Mouse (Mus musculus) adrenal gland, postnatal 10 days (tissue): ENCODE data around the gene Ephb3. TPM values are rescaled to one million over a fixed set of nuclear protein-coding genes. Genes with fewer than 3 reads are reported as not detected.
A peak's percentile ranks its signal among the peaks of the same experiment; 100 is the strongest.
"Not testable (repeated sequence)": the region's sequence is repeated elsewhere in the genome, so short reads cannot be mapped to it uniquely, and the experiment has no call there.

ENCODE experiments used
- DNase-seq: peaks from one replicate; pipeline ENCODE4 v3.0.0; 2021; ENCODE audit warnings: mixed read lengths
- long read RNA-seq, 2 experiments: library from polyadenylated mRNA; stranded (forward); transcript quantifications; one replicate each; pipeline ENCODE4 v2.0.0; 2021
- total RNA-seq, 2 experiments: library from RNA; stranded (reverse); gene quantifications; 2 replicates each; pipeline ENCODE4 v1.2.3; 2021

The Ephb3 gene
- 1 to 10 TPM; 3.9 to 4.6 TPM for total RNA-seq
- long read RNA-seq, experiment 1, full-length matches to known transcripts = 1 of 4 reads
- long read RNA-seq, experiment 1, partial matches to known transcripts = 2 of 4 reads
- long read RNA-seq, experiment 1, other reads (novel, unspliced or antisense) = 1 of 4 reads
- long read RNA-seq, experiment 2, full-length matches to known transcripts = 1 of 3 reads
- long read RNA-seq, experiment 2, partial matches to known transcripts = 1 of 3 reads
- long read RNA-seq, experiment 2, other reads (novel, unspliced or antisense) = 1 of 3 reads

DNA sequence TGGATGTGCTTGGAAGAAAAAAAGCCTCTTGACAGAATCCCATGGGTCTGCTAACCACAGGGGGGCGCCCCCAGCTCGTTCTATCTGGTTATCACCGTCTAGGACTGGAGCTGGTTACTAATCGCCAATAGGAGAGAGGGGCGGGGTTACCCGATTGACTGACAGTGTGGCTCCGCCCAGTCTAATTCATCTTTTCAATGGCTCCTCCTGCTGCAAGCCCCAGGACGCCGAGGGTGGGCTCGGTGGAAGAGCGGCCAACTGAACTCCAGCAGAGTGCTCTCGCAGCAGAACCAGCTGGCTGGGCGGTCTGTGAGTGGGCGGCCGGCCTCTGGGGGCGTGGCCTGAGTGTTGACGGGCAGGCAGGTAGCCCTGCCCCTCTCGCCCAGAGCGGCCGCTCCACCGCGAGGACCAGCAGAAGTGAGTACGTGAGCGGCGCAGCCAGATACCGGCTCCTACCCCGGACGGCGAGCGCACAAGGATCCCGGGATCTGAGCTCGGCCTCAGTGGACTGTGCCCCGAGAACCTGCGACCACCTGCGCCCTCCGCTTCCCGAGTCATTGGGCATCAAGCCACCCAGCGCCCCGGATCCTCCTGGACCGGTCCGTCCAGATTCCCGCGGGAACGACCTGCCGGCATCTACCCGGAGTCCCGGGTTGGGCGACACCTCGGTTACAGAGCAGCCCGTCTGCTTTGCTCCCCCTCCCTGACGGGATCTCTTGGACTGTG is at the start of gene Ephb3:
Ephb3 (plus strand) TSS at position 389 of the 726 bp plus-strand sequence.
- peak; percentile 98 for DNase-seq

DNA sequence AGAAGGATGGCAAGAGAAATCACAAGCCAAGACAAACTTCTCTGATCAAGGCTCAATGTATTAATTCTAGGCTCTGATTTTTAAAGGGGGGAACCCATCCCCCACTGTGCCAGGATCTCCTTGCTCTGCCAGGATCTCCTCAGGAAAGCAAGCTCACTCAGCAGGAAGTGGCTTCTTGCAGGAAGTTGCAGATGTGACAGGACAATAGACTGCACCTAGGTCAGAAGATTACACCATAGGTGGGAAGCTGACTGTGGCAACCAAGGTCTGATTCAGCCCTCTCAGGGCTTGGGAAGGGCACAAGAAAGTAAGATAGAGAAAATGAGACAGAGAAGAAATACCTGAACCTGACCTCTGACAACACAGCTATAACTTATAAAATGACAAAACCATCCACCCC is 48.3 kb upstream of the Ephb3 start:
- DNase-seq = not testable (repeated sequence)

DNA sequence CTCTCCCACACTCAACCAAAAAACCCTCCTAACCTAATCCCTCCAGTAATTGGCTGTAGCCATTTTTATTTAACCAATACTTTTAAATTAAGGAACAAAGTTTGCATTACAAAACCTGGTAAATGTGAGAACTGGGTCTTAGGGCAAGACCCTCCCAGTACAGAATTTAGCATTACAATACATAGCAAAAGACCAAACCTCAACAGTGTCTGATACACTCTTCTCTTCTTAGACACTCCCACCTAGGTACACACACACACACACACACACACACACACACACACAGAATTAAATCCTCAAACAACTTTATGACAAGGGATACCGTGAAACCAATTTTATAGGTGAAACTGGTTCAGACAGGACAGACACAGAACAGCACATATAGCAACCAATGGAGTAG is 45.3 kb upstream of the Ephb3 start:
- DNase-seq = not testable (repeated sequence)

DNA sequence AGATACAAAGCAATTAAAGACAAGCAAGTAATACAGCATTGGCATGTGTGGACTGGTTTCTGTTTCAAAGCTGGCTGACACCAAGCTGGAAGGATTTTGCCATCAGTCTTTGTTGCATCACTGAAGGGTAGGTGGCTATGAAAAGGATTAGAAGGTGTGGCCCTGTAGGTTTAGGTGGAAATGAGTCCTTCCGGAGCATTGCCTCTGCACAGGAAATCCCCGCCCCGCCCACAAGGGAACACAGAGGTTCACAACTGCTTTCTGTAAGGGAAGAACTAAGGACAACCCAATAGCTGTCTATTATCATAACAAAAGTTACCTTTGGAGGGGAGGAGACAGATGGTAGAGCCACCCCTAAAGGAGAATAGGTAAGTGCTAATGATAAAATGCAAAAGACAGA is 41.1 kb upstream of the Ephb3 start:
- not testable (repeated sequence) for DNase-seq

DNA sequence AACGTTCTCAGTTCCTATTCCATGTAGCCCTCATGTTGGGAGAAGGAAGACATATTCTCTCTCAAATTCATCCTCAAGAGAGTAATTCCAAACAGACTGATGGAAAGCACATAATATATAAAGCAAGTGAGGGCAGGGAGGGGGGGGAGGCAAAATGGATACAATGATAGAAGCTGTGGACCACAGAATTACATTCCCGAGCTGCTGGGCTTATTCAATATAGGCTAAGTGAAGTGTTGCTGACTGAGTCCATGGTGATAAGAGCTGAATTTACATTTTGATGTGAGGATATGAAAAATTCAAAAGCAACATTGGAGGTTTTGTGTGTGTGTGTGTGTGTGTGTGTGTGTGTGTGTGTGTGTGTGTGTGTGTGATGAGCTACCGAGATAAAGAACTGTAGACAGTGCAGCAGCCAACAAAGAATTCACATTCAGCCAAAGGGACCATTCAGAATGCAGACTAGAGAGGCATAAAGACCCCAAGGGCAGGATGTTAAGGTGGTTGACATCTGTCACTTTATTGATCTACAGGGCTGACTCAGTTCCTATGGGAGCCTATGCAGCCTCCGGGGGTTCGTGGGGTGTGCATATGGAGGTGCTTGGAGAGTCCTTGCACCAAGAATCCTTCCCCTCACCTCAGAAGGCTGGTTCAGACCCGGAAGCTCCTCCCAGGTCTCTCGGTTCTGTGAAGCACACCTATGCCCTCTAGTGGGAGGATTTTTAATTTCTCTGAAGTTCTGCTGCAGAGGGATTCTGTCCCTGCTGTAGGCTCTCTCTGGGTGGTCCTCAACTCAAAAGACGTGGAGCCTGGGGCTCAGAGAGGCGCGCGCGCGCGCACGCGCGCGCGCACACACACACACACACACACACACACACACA is 39.0 kb upstream of the Ephb3 start:
- DNase-seq = not testable (repeated sequence)

DNA sequence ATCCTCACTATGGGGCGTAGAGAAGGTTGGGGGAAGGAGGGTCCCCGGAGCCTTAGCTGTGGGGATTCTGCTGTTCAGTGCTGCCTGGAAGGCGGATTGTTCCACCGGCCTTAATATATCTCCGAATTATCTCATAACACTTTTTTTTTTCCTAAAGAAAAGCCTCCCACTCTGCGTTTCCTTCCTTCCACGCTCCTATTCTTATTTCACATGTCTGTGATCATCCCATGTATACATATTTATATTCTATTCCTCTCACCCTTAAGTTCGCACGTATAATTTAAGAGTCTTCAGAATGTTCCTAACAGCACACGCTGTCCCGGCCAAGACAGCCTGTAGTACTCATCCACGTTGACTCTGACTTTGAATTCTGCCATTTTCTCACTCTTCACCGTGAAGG is 35.8 kb upstream of the Ephb3 start:
- DNase-seq = no peak

DNA sequence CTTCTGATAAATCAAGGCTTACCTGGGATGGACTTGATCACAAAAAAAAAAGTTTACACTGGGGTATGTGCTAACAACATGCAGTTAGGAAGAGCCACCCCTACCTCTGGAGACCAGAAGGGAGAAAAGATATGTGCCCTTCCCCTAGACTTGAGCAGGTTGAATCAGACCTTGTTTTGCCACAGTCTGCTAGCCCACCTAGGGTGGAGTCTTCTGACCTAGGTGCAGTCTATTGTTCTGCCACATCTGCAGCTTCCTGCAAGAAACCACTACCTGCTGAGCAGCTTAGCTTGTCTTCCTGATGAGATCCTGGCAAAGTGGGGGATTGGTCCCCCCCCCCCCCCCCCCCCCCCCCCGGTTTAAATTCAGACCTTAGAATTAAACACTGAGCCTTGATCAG is 29.3 kb upstream of the Ephb3 start:
- DNase-seq = no peak

DNA sequence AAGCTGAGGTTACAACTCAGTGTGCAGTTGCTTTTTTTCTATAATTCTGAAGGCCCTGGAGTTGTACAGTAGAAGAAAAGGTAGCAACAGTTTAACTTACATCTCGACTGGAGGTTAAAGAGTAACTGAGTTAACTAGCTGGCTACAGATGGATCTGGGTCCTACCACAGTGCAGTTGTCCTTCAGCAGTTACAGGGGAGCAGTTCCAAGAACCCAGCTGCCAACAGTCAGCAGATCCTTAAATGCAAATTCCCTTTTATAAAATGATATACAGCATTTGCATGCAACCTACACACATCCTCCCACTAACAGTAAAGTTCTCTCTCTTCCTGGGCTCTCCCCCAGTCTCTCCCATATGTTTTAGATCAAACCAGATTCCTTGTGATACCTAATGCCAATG is 22.4 kb upstream of the Ephb3 start:
- no peak for DNase-seq

DNA sequence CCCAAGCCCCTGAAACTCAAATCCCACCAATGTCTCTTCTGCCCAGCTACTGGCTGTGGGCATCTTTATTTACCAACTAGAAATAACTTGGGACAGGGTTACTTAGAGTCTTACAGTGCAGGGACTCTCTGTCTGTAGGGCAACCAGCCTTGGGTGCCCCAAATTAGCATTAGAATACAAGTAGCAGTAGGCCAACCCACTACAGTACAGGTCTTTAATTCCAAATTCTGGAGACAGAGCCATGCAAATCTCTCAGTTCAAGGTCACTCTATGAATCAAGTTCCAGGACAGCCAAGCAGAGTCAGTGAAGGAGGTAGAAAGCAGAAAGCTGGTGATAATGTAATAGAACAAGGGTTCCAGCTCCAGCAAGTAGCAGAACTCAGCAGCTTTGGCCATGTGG is 19.9 kb upstream of the Ephb3 start:
- DNase-seq = no peak

DNA sequence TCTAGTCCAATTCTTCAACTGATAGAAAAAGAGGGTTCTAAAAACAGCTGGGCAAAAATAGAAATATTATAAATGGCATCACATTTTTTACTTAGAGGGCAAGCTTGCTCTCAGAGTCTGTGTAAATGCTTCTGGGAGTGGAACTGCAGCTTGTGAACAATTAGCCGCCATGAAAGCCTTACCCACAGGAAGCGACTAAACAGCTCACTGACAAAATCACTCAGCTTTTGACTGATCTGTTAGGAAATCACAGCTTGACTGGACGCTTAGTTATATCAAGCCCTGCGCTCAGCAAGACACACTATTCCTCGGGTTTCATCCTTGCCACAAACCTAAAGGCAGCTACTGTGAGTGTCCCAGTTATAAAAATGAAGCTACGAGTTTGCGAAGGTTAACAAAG is 17.0 kb upstream of the Ephb3 start:
- no peak for DNase-seq

DNA sequence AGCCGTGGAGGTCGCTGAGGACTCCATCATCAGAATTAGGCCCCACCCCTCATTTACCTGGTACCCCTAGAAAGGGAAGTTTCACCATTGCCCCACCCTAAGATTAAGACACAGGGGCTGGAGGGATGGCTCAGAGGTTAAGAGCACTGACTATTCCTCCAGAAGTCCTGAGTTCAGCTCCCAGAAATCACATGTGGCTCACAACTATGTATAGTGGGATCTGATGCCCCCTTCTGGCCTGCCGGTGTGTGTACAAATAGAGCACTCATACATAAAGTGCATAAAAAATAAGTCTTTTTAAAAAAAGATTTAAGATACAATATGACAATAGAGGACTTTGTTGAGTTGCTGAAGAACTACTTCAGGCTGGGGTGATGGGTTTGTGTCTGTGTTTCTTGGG is 16.2 kb upstream of the Ephb3 start:
- no peak for DNase-seq

DNA sequence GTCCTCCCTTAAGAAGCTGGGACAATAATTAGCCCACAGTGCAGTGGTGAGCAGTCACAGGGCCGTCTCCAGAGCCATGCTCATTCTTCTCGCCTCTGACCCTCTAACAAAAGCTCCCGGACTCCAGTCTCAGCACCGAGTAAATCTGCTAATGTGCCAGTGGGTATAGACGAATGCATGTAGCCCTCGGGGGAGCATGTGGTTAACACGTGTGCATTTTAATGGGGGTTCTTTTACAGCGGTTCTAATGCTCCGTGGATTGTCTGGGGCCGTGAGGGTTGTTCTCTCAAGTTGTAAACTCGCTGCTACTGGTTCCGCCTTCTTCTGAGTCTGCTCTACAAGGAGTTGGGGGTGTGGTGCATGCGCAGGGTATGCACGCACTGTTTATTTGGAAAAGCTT is 13.0 kb upstream of the Ephb3 start:
- DNase-seq = no peak

DNA sequence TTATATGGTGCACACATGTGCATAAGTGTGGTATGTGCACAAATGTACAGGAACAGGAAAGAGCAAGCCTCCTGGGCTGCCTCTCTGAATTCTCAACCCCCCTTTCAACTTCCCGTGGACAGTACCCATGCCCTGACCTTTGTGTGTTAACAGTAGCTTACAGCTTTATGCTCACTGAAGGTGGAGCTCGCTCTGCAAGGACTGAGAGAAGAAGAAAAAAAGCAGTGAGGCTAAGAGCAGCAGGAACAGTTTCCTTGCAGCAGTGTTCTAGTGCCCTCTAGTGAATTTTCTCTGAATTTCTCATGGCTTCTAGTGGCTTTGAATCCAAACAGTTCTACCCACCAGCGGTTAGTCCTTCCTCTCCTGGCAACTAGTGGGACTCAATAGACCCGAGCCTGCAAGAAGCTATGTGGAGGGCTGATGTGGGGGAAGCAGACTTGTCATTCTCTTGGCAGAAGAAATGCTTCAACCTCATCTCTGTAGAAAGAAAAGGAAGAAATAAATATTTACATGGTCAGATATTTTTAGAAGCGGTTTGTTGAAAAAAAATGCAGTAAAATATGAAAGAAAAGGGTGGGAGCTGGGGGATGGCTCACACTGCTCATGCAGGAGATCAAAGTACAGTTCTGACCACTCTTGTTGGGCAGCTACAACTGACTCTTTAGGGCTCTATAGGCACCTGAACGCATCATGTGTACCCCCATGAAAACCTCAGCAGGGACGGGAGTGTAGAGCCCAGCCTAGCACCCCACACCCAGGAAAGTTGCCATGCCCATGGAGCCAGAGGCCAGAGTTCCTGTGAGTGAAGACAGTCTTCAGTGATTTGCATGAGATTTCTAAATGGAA is 11.8 kb upstream of the Ephb3 start:
- peak; percentile 33 for DNase-seq

DNA sequence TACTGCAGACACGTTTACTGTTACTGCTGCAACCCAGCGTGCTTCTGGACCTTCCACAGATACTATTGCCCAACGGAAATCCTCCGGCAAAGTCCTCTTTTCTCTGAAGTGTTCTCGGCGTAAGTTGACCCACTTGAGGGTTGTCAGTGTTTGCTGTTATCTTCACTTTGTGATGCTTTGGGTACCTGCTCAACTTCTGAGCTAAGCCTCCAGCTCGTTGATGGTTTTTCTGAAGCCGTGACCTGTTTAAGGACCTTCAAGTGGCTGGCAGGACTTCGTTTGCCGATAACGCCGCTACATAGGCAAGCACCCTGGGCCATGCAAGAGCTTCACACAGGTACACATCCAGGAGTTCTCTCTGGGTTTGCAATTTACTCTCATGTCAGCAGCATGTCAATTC is 10.4 kb upstream of the Ephb3 start:
- DNase-seq = no peak

DNA sequence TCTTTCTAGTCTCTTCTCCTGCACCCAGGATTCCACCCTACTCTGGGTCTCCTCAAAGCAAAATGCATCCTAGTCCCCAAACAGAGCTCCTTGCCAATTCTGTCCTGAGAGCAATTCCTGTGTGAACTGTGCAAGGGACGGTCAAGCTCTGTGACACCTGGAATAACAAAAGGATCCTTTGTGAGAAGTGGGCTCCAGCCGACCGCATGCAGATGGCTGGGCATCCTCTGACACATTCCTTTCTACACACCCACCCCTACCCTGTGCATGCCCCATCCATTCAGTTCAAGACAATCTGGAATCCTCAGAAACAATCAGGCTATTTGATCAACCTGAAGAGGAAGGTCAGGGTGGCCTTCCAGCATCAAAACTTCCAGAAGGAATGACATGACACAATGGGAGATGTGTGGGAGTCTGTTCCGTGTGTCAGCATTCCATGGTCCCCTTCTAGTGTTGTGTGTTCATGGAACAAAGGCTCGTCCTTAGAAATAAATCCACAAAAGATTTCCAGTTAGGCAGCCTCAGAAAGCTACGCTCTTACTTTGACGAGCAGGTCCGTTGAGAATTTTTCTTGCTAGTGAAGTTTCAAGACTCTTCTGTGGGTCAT is 9.2 kb upstream of the Ephb3 start:
- DNase-seq = no peak

DNA sequence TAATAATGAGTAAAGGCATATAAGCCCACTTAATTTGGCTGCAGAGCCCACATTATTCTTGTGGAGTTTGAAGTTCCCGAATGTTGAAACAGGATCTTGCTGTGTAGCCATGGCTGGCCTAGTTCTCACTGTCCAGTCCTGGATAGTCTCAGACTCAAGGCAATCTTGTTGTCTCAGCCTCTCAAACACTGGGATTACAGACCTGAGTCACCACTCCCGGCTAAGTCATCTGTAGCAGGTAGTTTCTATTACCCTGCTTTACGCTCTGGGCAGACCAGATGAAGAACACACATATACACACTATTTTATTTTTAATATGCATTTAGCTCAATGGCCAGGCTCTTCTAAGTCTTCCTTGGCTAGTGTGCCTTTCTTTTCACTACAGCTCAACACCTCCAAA is 8.0 kb upstream of the Ephb3 start:
- DNase-seq = no peak

DNA sequence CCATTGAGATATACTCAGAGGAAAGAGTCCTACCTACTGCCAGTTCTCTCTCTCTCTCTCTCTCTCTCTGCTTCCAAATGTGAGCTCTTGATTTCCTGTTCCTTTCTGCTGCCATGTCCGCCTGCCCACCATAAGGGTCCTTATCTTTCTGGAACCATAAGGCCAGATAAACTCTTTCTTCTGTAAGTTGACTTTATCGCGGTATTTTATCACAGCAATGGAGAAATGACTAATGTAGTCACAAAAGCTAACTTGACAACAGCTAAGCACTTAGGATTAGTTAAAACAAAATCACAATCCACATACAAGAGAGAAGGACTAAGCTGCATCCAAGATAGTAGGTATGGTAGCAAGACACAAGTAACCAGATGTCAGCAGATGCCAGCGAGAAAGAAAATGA is 7.0 kb upstream of the Ephb3 start:
- no peak for DNase-seq

DNA sequence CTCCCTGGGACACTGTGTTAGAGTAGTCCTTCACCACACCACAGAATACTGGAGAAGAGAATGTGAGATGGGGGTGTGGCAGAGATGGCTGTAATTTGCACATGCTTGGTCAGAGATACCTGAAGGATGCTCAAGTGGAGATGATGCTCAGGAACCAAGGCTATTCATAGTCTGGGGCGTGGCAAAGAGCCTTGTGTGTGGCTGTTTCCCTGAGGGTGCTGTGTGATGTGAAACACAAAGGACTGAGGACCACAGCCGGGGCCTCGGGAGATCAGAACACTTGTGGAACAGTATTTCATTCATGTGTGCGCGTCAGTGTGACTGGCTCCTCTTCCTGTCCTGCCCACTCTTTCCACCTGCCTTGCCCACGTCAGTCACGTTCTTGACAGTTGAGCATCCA is 6.5 kb upstream of the Ephb3 start:
- DNase-seq = no peak

DNA sequence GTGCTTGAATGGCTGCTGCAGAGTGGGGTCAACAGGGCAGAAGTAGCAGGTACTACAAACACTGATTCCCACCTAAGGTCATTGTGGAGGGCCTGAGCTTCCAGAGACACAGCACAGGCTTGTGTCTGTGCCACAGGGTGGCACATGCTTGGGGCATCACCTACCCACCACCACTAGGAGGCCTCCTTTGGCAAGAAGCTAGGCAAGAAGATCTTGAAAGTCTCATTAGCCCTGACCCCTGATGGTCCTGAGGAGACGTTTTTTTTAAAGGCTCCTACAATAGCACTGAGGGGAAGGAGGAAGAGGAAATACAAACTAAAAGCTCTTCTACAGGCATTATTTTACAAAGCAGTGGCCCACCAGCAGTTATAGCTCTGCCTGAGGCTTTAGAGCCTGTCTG is 6.0 kb upstream of the Ephb3 start:
- DNase-seq = peak; percentile 40

DNA sequence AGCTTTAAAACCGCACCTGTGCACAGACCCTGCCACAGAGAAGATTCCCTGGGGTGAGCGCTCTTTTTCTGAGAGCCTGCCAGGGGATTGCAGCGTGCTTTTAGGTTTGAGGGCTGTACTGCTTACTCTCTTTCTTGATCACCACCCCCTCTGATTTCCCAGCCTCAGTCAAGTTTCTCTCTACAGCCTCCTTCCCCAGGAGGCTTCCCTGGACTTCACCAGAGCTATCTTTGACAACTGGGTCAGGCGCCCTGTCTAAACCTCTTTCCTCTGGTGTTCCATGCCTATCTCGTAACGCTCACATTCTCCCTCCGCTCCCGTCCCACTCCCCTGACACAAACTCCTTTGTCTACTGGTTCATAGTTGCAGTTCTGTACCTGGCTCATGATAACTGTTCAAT is 5.1 kb upstream of the Ephb3 start:
- no peak for DNase-seq

DNA sequence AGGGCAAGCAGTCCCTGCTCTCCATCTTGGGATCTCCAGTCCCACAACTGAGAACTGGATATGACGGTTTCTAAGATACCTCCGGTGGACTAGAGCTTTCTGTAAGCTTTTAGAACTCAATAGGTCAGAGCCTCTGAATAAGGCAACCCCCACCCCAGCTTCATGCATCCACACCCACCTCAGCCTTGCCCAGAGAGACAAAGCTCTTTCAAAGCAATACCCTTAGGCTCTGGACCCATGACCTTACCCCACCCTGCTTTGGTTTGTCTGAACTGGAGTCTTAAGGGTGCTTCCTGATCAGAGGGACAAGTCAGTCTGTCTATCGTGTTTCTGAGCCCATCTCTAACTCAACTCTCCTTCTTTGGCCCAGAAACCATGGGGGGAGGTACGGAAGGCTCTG is 1.8 kb upstream of the Ephb3 start:
- DNase-seq = no peak
